Mouse (Mus musculus) hindbrain, embryonic 13.5 days (tissue): Measurements from ENCODE around the gene Btnl2. TPM values are rescaled to one million over a fixed set of nuclear protein-coding genes. Genes with fewer than 3 reads are reported as not detected.
"Not testable (repeated sequence)": the region's sequence is repeated elsewhere in the genome, so short reads cannot be mapped to it uniquely, and the experiment has no call there.

Source experiments
- ATAC-seq: fragments of 200-750 bp; cut with Nextera tagmentation; 2 replicates; pipeline ENCODE4 v1.8.0; 2017; ENCODE audit warnings: moderate TSS enrichment; ENCODE audit not compliant: low FRiP score
- H3K27ac ChIP-seq: fragments of 300-500 bp; sonication (generic); 2 replicates; pipeline ENCODE4 v1.5.1; 2015; ENCODE audit warnings: inconsistent platforms, mild to moderate bottlenecking, moderate library complexity
- H3K27me3 ChIP-seq: fragments of 300-500 bp; sonication (generic); 2 replicates; pipeline ENCODE4 v1.6.1; 2015; ENCODE audit warnings: mild to moderate bottlenecking, inconsistent platforms
- H3K36me3 ChIP-seq: fragments of 300-500 bp; sonication (generic); 2 replicates; pipeline ENCODE4 v1.6.1; 2015; ENCODE audit warnings: mild to moderate bottlenecking, inconsistent platforms
- H3K4me1 ChIP-seq: fragments of 300-500 bp; sonication (generic); replicated peaks from 2 replicates; pipeline ENCODE4 v1.6.1; 2015; ENCODE audit warnings: inconsistent platforms
- H3K4me2 ChIP-seq: fragments of 300-500 bp; sonication (generic); 2 replicates; pipeline ENCODE4 v1.6.1; 2015; ENCODE audit warnings: inconsistent platforms, mild to moderate bottlenecking, moderate library complexity
- H3K4me3 ChIP-seq: fragments of 300-500 bp; sonication (generic); 2 replicates; pipeline ENCODE4 v1.5.1; 2015; ENCODE audit warnings: mild to moderate bottlenecking, inconsistent platforms
- H3K9ac ChIP-seq: fragments of 300-500 bp; sonication (generic); 2 replicates; pipeline ENCODE4 v1.6.1; 2015; ENCODE audit warnings: mild to moderate bottlenecking, inconsistent platforms
- H3K9me3 ChIP-seq: fragments of 300-500 bp; sonication (generic); 2 replicates; pipeline ENCODE4 v1.6.1; 2016; ENCODE audit warnings: inconsistent platforms
- WGBS: fragments of 180-500 bp; shearing (Covaris S2); methylation state at CpG from one replicate; pipeline ENCODE4 v1.1.7; 2015; 5-methylcytosine and 5-hydroxymethylcytosine counted together
- polyA plus RNA-seq: library from polyadenylated mRNA; unstranded; fragments of >200 nt; fragmentation: Nextera tagmentation; extraction: Ambion mirVana; gene quantifications from 2 replicates; pipeline ENCODE4 v1.2.1, GENCODE M21; 2015

Btnl2 gene
- polyA plus RNA-seq: not detected in 2 replicates

- ATAC-seq: no peak
- Histone ChIP-seq H3K4me3 (no peak within 1 kb of the TSS), H3K27ac (no peak within 1 kb of the TSS), H3K9ac (no peak within 1 kb of the TSS), H3K9me3 (no peaks in the 10 kb centered on the region), H3K4me2 (no peak within 1 kb of the TSS), H3K27me3 (0 out of 2 replicates have a peak, but pooled peaks cover 4% of the 10 kb centered on the region), H3K4me1 (no peaks in the 10 kb centered on the region), H3K36me3 (no peaks in the 10 kb centered on the region)
- 88% methylated on average over 5 of the region's 5 CpGs for WGBS
These were observed at the start of gene Btnl2 for GRCm38 (mm10) chr17:34354539-34354938. TSS of gene Btnl2 (plus strand) at chr17:34354822.

- no peak within 1 kb of the TSS for H3K4me3 ChIP-seq
- H3K9me3 ChIP-seq: no peaks in the 10 kb centered on the region
- no peak within 1 kb of the TSS for H3K4me2 ChIP-seq
- H3K27ac ChIP-seq: no peak within 1 kb of the TSS
- peaks cover 8% of the 10 kb centered on the region; the same call in 1 of the 2 replicates for H3K27me3 ChIP-seq
- H3K9ac ChIP-seq: no peak within 1 kb of the TSS
- peaks cover 4% of the 10 kb centered on the region for H3K4me1 ChIP-seq
- no peaks in the 10 kb centered on the region for H3K36me3 ChIP-seq
- peak; percentile 81 for ATAC-seq
These were observed 49.1 kb upstream of the Btnl2 start, which contains the start of gene H2-Eb1 for GRCm38 (mm10) chr17:34305380-34306030. TSS of gene H2-Eb1 (plus strand) at chr17:34305867.

DNA sequence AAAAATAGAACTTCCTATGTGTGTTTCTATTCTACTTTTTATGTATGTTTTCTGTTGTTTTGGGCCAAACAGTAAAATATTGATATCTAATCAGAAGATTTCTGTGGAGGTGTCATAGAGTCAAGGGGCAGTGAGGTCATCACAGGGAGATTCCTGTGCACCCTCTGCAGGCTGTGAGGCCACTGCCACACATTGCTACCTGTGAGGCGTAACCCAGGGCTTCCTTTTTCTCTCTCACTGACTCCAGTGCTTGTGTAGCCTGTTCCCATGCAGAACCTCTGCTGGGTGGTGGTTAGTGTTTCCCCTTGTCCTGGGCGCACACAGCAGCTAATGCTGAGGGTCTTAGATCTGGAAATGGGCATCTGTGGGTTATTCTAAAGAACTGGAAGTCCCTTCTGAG, 48.2 kb upstream of the Btnl2 start:
- Histone ChIP-seq H3K4me1 (peaks cover 4% of the 10 kb centered on the region), H3K9ac (no peak overlapping the region), H3K27ac (no peak overlapping the region), H3K9me3 (no peaks in the 10 kb centered on the region), H3K4me3 (no peak overlapping the region), H3K36me3 (no peaks in the 10 kb centered on the region), H3K4me2 (no peak overlapping the region), H3K27me3 (peaks cover 8% of the 10 kb centered on the region; the same call in 1 of the 2 replicates)
- WGBS: 83% methylated on average over 2 of the region's 2 CpGs
- no peak for ATAC-seq

DNA sequence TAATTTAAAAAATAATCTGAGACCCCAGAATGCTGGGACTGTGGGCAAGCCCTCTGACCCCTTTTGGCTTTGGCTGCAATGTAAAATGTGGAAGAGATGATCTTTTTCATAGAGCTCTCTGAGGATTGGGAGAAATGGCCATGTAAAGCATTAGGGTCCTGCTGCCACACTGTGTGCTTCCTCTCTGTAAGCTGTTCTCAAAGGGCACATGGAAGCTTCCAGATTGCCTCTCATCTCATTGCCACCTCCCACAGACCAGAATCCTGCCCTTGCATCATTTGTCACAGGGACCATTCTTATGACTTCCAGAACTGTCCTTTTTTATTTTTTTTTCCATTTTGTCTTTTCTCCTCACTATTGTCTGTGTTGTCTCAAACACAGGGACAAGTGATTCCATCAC, 47.4 kb upstream of the Btnl2 start:
- no peaks in the 10 kb centered on the region for H3K36me3 ChIP-seq
- H3K9me3 ChIP-seq: no peaks in the 10 kb centered on the region
- H3K9ac ChIP-seq: no peak overlapping the region
- no peak overlapping the region for H3K4me3 ChIP-seq
- ATAC-seq: no peak
- peaks cover 8% of the 10 kb centered on the region; the same call in 1 of the 2 replicates for H3K27me3 ChIP-seq
- no peak overlapping the region for H3K27ac ChIP-seq
- peaks cover 4% of the 10 kb centered on the region for H3K4me1 ChIP-seq
- H3K4me2 ChIP-seq: no peak overlapping the region

DNA sequence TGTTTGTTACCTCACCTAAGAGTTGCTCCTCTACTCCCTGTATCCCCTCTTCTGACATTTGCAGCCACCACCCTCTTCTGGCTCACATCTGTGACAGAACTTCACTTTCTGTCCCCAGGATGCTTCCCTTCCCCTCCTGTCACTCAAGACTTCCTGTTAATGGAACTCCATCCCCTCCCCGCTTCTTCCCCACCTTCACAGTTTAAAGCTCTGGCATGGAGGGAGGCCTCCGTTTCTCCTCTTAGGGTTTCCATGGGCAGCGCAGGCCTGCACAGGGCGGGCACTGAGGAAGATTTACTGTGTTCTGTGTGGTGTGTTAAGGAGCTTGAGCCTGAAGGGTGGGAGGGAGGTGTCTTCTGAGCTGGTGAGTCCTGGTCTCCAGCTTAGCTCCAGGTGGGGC, 46.5 kb upstream of the Btnl2 start:
- Histone ChIP-seq H3K4me2 (no peak overlapping the region), H3K4me3 (no peak overlapping the region), H3K27me3 (peaks cover 8% of the 10 kb centered on the region; the same call in 1 of the 2 replicates), H3K27ac (no peak overlapping the region), H3K9ac (no peak overlapping the region), H3K9me3 (no peaks in the 10 kb centered on the region), H3K4me1 (peaks cover 4% of the 10 kb centered on the region), H3K36me3 (no peaks in the 10 kb centered on the region)
- 92% methylated on average over 4 of the region's 4 CpGs for WGBS
- ATAC-seq: no peak

GRCm38 (mm10) chr17:34309225-34309624, 45.4 kb upstream of the Btnl2 start:
- H3K27me3 ChIP-seq: peaks cover 8% of the 10 kb centered on the region; the same call in 1 of the 2 replicates
- no peaks in the 10 kb centered on the region for H3K9me3 ChIP-seq
- H3K4me2 ChIP-seq: peak overlapping the region; percentile 68
- no peaks in the 10 kb centered on the region for H3K36me3 ChIP-seq
- H3K27ac ChIP-seq: peak overlapping the region; percentile 75
- H3K4me1 ChIP-seq: peaks cover 4% of the 10 kb centered on the region
- 33% methylated on average over 10 of the region's 10 CpGs for WGBS
- peak; percentile 44; the same call in 1 of the 2 replicates for ATAC-seq
- H3K4me3 ChIP-seq: peak overlapping the region; percentile 59
- H3K9ac ChIP-seq: peak overlapping the region; percentile 78

GRCm38 (mm10) chr17:34309683-34310385, 44.8 kb upstream of the Btnl2 start:
- H3K4me3 ChIP-seq: peak overlapping the region; percentile 59
- H3K9me3 ChIP-seq: no peaks in the 10 kb centered on the region
- peak overlapping the region; percentile 75 for H3K27ac ChIP-seq
- H3K36me3 ChIP-seq: no peaks in the 10 kb centered on the region
- peaks cover 4% of the 10 kb centered on the region for H3K4me1 ChIP-seq
- peak; percentile 90 for ATAC-seq
- 25% methylated on average over 38 of the region's 38 CpGs for WGBS
- H3K9ac ChIP-seq: peak overlapping the region; percentile 78
- H3K27me3 ChIP-seq: peaks cover 8% of the 10 kb centered on the region; the same call in 1 of the 2 replicates
- peak overlapping the region; percentile 68 for H3K4me2 ChIP-seq

DNA sequence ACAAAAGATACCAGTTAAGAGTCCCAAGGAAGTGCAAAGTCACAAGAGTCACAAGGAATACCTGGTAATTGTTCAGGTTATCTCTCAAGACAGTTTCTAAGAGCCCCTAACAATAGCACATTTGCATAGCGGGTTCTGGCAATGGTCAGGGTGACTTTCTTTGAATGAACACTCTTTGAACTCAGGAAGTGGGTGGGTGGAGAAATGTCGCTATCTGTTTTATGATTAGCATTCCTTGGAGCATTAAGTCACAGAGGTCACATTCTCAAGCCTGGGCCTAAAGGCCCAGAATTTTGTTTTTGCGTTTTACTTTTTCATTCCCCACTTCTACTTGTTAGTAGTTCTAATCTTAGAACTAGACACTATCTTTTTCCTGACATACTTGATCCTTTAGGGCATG, 44.1 kb upstream of the Btnl2 start:
- H3K4me1 ChIP-seq, H3K9ac ChIP-seq, H3K36me3 ChIP-seq, H3K27me3 ChIP-seq, H3K9me3 ChIP-seq, ATAC-seq, H3K4me2 ChIP-seq, H3K27ac ChIP-seq, H3K4me3 ChIP-seq: not testable (repeated sequence)
- 87% methylated on average over 3 of the region's 3 CpGs for WGBS

- peaks cover 4% of the 10 kb centered on the region for H3K4me1 ChIP-seq
These were observed 42.4 kb upstream of the Btnl2 start for GRCm38 (mm10) chr17:34312185-34312584.

DNA sequence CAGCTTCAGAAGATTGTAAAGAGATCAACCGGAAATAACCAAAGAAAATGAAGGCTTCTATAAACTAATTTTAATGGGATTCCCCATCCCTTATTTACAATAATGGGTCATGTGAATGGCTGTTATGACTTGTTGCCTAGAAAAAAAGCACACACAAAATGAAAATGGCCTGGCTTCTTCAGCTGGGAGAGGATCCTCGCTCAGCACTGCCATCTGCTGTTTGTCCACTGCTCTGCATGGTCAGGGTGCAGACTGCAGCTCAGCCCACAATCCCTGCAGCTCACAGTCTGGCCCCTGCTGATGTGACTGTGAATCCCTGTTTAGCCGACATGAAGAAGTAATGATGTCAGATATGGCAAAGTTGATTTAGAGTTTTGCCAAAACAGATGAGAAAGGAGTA, 41.2 kb upstream of the Btnl2 start:
- no peak overlapping the region for H3K4me3 ChIP-seq
- no peak for ATAC-seq
- 40% methylated on average over 3 of the region's 3 CpGs for WGBS

More at GRCm38 (mm10) chr17:34312185-34312584, 42.4 kb upstream of the Btnl2 start:
- Histone ChIP-seq H3K9ac (no peak overlapping the region), H3K9me3 (no peaks in the 10 kb centered on the region), H3K27ac (no peak overlapping the region), H3K4me3 (no peak overlapping the region), H3K4me2 (no peak overlapping the region), H3K27me3 (peaks cover 8% of the 10 kb centered on the region; the same call in 1 of the 2 replicates), H3K36me3 (no peaks in the 10 kb centered on the region)
- WGBS: 78% methylated on average over 1 of the region's 1 CpGs
- ATAC-seq: no peak

GRCm38 (mm10) chr17:34314286-34314685, 40.3 kb upstream of the Btnl2 start:
- H3K36me3 ChIP-seq: no peaks in the 10 kb centered on the region
- no peak overlapping the region for H3K4me3 ChIP-seq
- no peak for ATAC-seq
- H3K4me2 ChIP-seq: no peak overlapping the region
- no peaks in the 10 kb centered on the region for H3K9me3 ChIP-seq
- WGBS: 82% methylated on average over 9 of the region's 9 CpGs
- H3K27me3 ChIP-seq: no peaks in the 10 kb centered on the region
- H3K9ac ChIP-seq: no peak overlapping the region
- H3K4me1 ChIP-seq: peaks cover under 1% of the 10 kb centered on the region
- no peak overlapping the region for H3K27ac ChIP-seq

More for the DNA sequence above, 41.2 kb upstream of the Btnl2 start:
- H3K4me2 ChIP-seq: no peak overlapping the region
- peaks cover 4% of the 10 kb centered on the region for H3K4me1 ChIP-seq
- H3K36me3 ChIP-seq: no peaks in the 10 kb centered on the region
- H3K9ac ChIP-seq: no peak overlapping the region
- no peaks in the 10 kb centered on the region for H3K27me3 ChIP-seq
- H3K27ac ChIP-seq: no peak overlapping the region
- no peaks in the 10 kb centered on the region for H3K9me3 ChIP-seq

GRCm38 (mm10) chr17:34315512-34315911, 39.1 kb upstream of the Btnl2 start:
- Histone ChIP-seq H3K27me3 (no peaks in the 10 kb centered on the region), H3K4me1 (no peaks in the 10 kb centered on the region), H3K27ac (no peak overlapping the region), H3K36me3 (no peaks in the 10 kb centered on the region), H3K9ac (no peak overlapping the region), H3K4me2 (no peak overlapping the region), H3K4me3 (no peak overlapping the region), H3K9me3 (no peaks in the 10 kb centered on the region)
- ATAC-seq: no peak
- WGBS: 81% methylated on average over 1 of the region's 1 CpGs
